Mouse (Mus musculus): Measurements from ENCODE around the gene Gse1.

GRCm38 (mm10) chr8:120505082-120505511 lies 276.8 kb downstream of the Gse1 start:
- TF ChIP-seq GATA1 (IDR thresholded peaks at IDR 0.05; ENCODE audit: low read length), result no peak
- no peak for TF ChIP-seq TAL1 (IDR thresholded peaks at IDR 0.05; ENCODE audit: low read length)
